Comparison of ENCODE assay signal across 12 mouse cellular contexts in genomic region chr4:101692892-101693291, GRCm38 (mm10). TPM values are rescaled to one million over a fixed set of nuclear protein-coding genes. Genes with fewer than 3 reads are reported as not detected.
DNase-seq lines count a peak whose midpoint lies in the region; ATAC-seq lines count a peak whose summit lies in the region.
"Had no signal": no experiment of that assay in that cellular context is flagged by ENCODE, and none has a peak within 500 bp of the region (broad histone marks: within the 10 kb centered on the region; RNA-seq: fewer than 3 reads in every experiment).

No protein-coding gene starts in this region.

- WGBS in hindbrain, embryonic 10.5 days, result 77% methylated on average over 4 of the region's 4 CpGs
- 77% methylated on average over 4 of the region's 4 CpGs for WGBS in midbrain, embryonic 16.5 days

- peak; percentile 98 for ATAC-seq in frontal cortex, adult (ENCODE audit: low TSS enrichment)
- ATAC-seq in midbrain, embryonic 16.5 days, result no peak
- ATAC-seq: hindbrain, embryonic 16.5 days had no signal

- no peak overlapping the region for H3K4me2 ChIP-seq in midbrain, embryonic 16.5 days (ENCODE audit: low read length)
- H3K4me2 ChIP-seq: embryonic facial prominence, embryonic 13.5 days; neural tube, embryonic 12.5 days had no signal

- intact Hi-C loops in left cerebral cortex, postnatal 4 days (cut with DNase I), result no loop called here
- intact Hi-C loops in left cerebral cortex, postnatal 25 days (cut with DNase I), result no loop called here

- no peak for DNase-seq in frontal cortex, postnatal 10 days (ENCODE audit: low spot score in 2 of 2)
- peak; percentile 0 to 25 for DNase-seq in left cerebral cortex, adult 9 months (ENCODE audit: low spot score in 2 of 2)
- no peak for DNase-seq in left cerebral cortex, postnatal 4 days
- DNase-seq in left cerebral cortex, postnatal 25 days (ENCODE audit: low spot score in 2 of 2), result peak; percentile 20 to 72
- peak; percentile 26 to 48 for DNase-seq in right cerebral cortex, postnatal 36 days (ENCODE audit: low spot score in 2 of 2)
- no peak for DNase-seq in hindbrain, embryonic 10.5 days (ENCODE audit: low spot score)

- no peaks in the 10 kb centered on the region for H3K4me1 ChIP-seq in hindbrain, embryonic 10.5 days (replicated peaks)
- no peaks in the 10 kb centered on the region for H3K4me1 ChIP-seq in midbrain, embryonic 16.5 days (ENCODE audit: control insufficient read depth, insufficient read depth, low read length)
- H3K4me1 ChIP-seq: embryonic facial prominence, embryonic 13.5 days; megakaryocyte, embryonic 14.5 days; neural tube, embryonic 12.5 days had no signal

- H3K27ac ChIP-seq in hindbrain, embryonic 10.5 days, result no peak overlapping the region
- no peak overlapping the region for H3K27ac ChIP-seq in midbrain, embryonic 16.5 days (ENCODE audit: low read length)
- H3K27ac ChIP-seq: embryonic facial prominence, embryonic 13.5 days; neural tube, embryonic 12.5 days had no signal

- no peaks in the 10 kb centered on the region for H3K36me3 ChIP-seq in hindbrain, embryonic 10.5 days
- H3K36me3 ChIP-seq in midbrain, embryonic 16.5 days (ENCODE audit: control insufficient read depth, insufficient read depth, low read length), result no peaks in the 10 kb centered on the region
- H3K36me3 ChIP-seq: embryonic facial prominence, embryonic 13.5 days; neural tube, embryonic 12.5 days had no signal

- no peaks in the 10 kb centered on the region for H3K9me3 ChIP-seq in hindbrain, embryonic 10.5 days
- H3K9me3 ChIP-seq in midbrain, embryonic 16.5 days (replicated peaks; ENCODE audit: control insufficient read depth, low read length, poor library complexity, severe bottlenecking), result no peaks in the 10 kb centered on the region
- H3K9me3 ChIP-seq: embryonic facial prominence, embryonic 13.5 days; neural tube, embryonic 12.5 days had no signal

- H3K4me3 ChIP-seq in hindbrain, embryonic 10.5 days, result no peak overlapping the region
- H3K4me3 ChIP-seq in midbrain, embryonic 16.5 days (ENCODE audit: low read depth, low read length), result no peak overlapping the region
- H3K4me3 ChIP-seq: embryonic facial prominence, embryonic 13.5 days; megakaryocyte, embryonic 14.5 days; neural tube, embryonic 12.5 days had no signal

- H3K27me3 ChIP-seq in hindbrain, embryonic 10.5 days (ENCODE audit: insufficient read depth, poor library complexity, severe bottlenecking), result no peaks in the 10 kb centered on the region
- H3K27me3 ChIP-seq in midbrain, embryonic 16.5 days (ENCODE audit: control insufficient read depth, insufficient read depth, low read depth, low read length), result no peaks in the 10 kb centered on the region
- H3K27me3 ChIP-seq: embryonic facial prominence, embryonic 13.5 days; megakaryocyte, embryonic 14.5 days; neural tube, embryonic 12.5 days had no signal

- no peak overlapping the region for H3K9ac ChIP-seq in midbrain, embryonic 16.5 days (ENCODE audit: low read depth, low read length)
- H3K9ac ChIP-seq: embryonic facial prominence, embryonic 13.5 days; neural tube, embryonic 12.5 days had no signal

RNA-seq across cellular contexts. Expression of gene Lepr, which starts 24.3 kb away (rescaled TPM):
- 1 to 10 TPM; 5.7 to 6.3 TPM for total RNA-seq in left cerebral cortex, postnatal 4 days (2021)
- 1 to 10 TPM; 3.7 to 3.8 TPM for total RNA-seq in left cerebral cortex, postnatal 25 days (2021)
- 2.3 and 2.5 TPM in 2 replicates for polyA plus RNA-seq in hindbrain, embryonic 10.5 days (2016; fragmentation: Nextera tagmentation; extraction: Ambion mirVana)
- polyA plus RNA-seq in midbrain, embryonic 16.5 days (2015; fragmentation: Nextera tagmentation; extraction: Ambion mirVana), result 2.5 and 3.6 TPM in 2 replicates

RNA-seq across cellular contexts. Expression of gene Leprot, which starts 45.4 kb away (rescaled TPM):
- 10 to 100 TPM; 44.8 to 46.9 TPM for total RNA-seq in left cerebral cortex, postnatal 4 days (2021)
- total RNA-seq in left cerebral cortex, postnatal 25 days (2021), result 10 to 100 TPM; 26.4 to 27.8 TPM
- 67.6 and 69.1 TPM in 2 replicates for polyA plus RNA-seq in hindbrain, embryonic 10.5 days (2016; fragmentation: Nextera tagmentation; extraction: Ambion mirVana)
- polyA plus RNA-seq in midbrain, embryonic 16.5 days (2015; fragmentation: Nextera tagmentation; extraction: Ambion mirVana), result 108 and 111 TPM in 2 replicates

Comparison
In these comparisons a context has a peak if more than half of its experiments do, and no peak if none do; other contexts are left out.
1. DNase-seq: peak in left cerebral cortex, adult 9 months (2 of 2), left cerebral cortex, postnatal 25 days (2 of 2) and right cerebral cortex, postnatal 36 days (2 of 2); none in frontal cortex, postnatal 10 days (0 of 2), left cerebral cortex, postnatal 4 days (single experiment) and hindbrain, embryonic 10.5 days (single experiment).